Comparison of ENCODE assay signal across 9 mouse cellular contexts in the genomic region with DNA sequence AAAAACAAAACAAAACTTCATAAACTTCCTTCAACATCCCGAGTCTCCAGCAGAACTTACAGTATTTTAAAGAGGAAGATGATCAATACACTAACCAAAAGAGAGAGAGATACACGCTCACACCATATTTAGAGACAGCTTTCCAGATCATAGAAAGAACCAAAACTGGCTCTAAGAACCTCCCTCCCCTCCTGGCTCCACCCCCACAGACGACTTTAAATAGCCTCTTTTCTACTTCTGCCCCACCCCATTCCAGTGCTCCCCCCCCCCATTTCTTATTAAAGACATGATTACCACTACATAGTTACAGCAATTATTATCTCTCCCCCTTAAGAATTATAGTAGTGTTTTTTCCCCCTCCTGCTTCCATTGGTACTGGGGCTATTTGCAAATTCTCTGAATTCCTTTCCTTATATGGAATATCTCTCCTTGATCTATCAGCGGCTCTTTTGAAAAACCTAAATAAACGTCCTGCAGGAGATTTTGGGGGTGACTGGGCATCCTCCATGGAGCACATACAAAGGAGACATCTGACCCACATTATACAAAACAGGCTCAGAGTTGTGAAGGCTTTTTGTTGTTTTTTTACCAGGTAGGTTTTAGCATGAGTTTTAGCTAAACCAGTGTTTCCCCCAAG. TPM values are rescaled to one million over a fixed set of nuclear protein-coding genes. Genes with fewer than 3 reads are reported as not detected.
A peak's percentile ranks its signal among the peaks of the same experiment; 100 is the strongest.
DNase-seq lines count a peak whose midpoint lies in the region; ATAC-seq and TF ChIP-seq lines count a peak whose summit lies in the region.
"Had no signal": no experiment of that assay in that cellular context is flagged by ENCODE, and none has a peak within 500 bp of the region (broad histone marks: within the 10 kb centered on the region; RNA-seq: fewer than 3 reads in every experiment).

No protein-coding gene starts in this region.

- H3K4me2 ChIP-seq in lung, embryonic 16.5 days (ENCODE audit: low read depth, low read length), result peak overlapping the region; percentile 89
- H3K4me2 ChIP-seq in hindbrain, postnatal 0 days (ENCODE audit: low read depth, low read length), result peak overlapping the region; percentile 96; the same call in 1 of the 2 replicates
- peak overlapping the region; percentile 84 for H3K4me2 ChIP-seq in stomach, embryonic 15.5 days

- peaks cover 3% of the 10 kb centered on the region; the same call in 1 of the 2 replicates for H3K27me3 ChIP-seq in heart, embryonic 10.5 days (ENCODE audit: insufficient read depth, poor library complexity, severe bottlenecking)
- no peaks in the 10 kb centered on the region; the same call in 1 of the 2 replicates for H3K27me3 ChIP-seq in lung, embryonic 16.5 days (ENCODE audit: control insufficient read depth, insufficient read depth, low read depth, low read length)
- H3K27me3 ChIP-seq in hindbrain, postnatal 0 days (ENCODE audit: insufficient read depth, low read length), result no peaks in the 10 kb centered on the region
- no peaks in the 10 kb centered on the region for H3K27me3 ChIP-seq in stomach, embryonic 15.5 days (replicated peaks)

- H3K9me3 ChIP-seq in heart, embryonic 10.5 days, result no peaks in the 10 kb centered on the region
- H3K9me3 ChIP-seq in lung, embryonic 16.5 days (ENCODE audit: control insufficient read depth, low read length), result no peaks in the 10 kb centered on the region
- H3K9me3 ChIP-seq in hindbrain, postnatal 0 days (ENCODE audit: low read length), result no peaks in the 10 kb centered on the region
- H3K9me3 ChIP-seq in stomach, embryonic 15.5 days, result no peaks in the 10 kb centered on the region

- peaks cover 41% of the 10 kb centered on the region for H3K4me1 ChIP-seq in heart, embryonic 10.5 days
- peaks cover 49% of the 10 kb centered on the region for H3K4me1 ChIP-seq in lung, embryonic 16.5 days (replicated peaks; ENCODE audit: control insufficient read depth, insufficient read depth, low read length)
- peaks cover 34% of the 10 kb centered on the region for H3K4me1 ChIP-seq in hindbrain, postnatal 0 days (ENCODE audit: insufficient read depth, low read length)
- H3K4me1 ChIP-seq in stomach, embryonic 15.5 days, result peaks cover 47% of the 10 kb centered on the region

- intact Hi-C loops in heart, postnatal 25 days (cut with DNase I), result loop anchor here (2.0 to 5.0 kb wide), 2 partner anchors 166 to 229 kb away; no protein-coding TSS in a partner anchor

- peak overlapping the region; percentile 89; the same call in 1 of the 2 replicates for H3K9ac ChIP-seq in lung, embryonic 16.5 days (ENCODE audit: low read length)
- H3K9ac ChIP-seq in hindbrain, postnatal 0 days (replicated peaks; ENCODE audit: low read length), result no peak overlapping the region
- H3K9ac ChIP-seq in stomach, embryonic 15.5 days, result no peak overlapping the region

- peaks cover 30% of the 10 kb centered on the region for H3K36me3 ChIP-seq in heart, embryonic 10.5 days
- no peaks in the 10 kb centered on the region for H3K36me3 ChIP-seq in lung, embryonic 16.5 days (ENCODE audit: control insufficient read depth, insufficient read depth, low read length)
- no peaks in the 10 kb centered on the region for H3K36me3 ChIP-seq in hindbrain, postnatal 0 days (ENCODE audit: insufficient read depth, low read length)
- H3K36me3 ChIP-seq in stomach, embryonic 15.5 days, result no peaks in the 10 kb centered on the region

- ATAC-seq in lung, embryonic 16.5 days (ENCODE audit: low read depth), result no peak
- ATAC-seq in hindbrain, postnatal 0 days, result no peak
- no peak for ATAC-seq in stomach, embryonic 15.5 days (ENCODE audit: insufficient read depth, low FRiP score, low read depth)

- no peak for TF ChIP-seq CTCF in hindbrain, postnatal 0 days (IDR thresholded peaks at IDR 0.05; ENCODE audit: low read depth)

- 7% methylated on average over 5 of the region's 5 CpGs for WGBS in heart, embryonic 10.5 days
- 6% methylated on average over 5 of the region's 5 CpGs for WGBS in lung, embryonic 16.5 days
- 19% methylated on average over 5 of the region's 5 CpGs for WGBS in hindbrain, postnatal 0 days
- WGBS in stomach, embryonic 15.5 days, result 11% methylated on average over 5 of the region's 5 CpGs

- H3K27ac ChIP-seq in heart, embryonic 10.5 days, result peak overlapping the region; percentile 97
- H3K27ac ChIP-seq in lung, embryonic 16.5 days (ENCODE audit: low read length), result peak overlapping the region; percentile 90
- no peak overlapping the region for H3K27ac ChIP-seq in hindbrain, postnatal 0 days
- peak overlapping the region; percentile 93 for H3K27ac ChIP-seq in stomach, embryonic 15.5 days

- no peak for DNase-seq in heart, embryonic 10.5 days (ENCODE audit: low spot score)
- no peak for DNase-seq in heart, postnatal 25 days (ENCODE audit: low spot score)
- no peak for DNase-seq in lung, postnatal 25 days (ENCODE audit: low spot score)
- DNase-seq in hindbrain, postnatal 0 days (ENCODE audit: low spot score), result no peak
- DNase-seq in urinary bladder, adult 2 months (ENCODE audit: low spot score), result no peak
- DNase-seq in gastrocnemius, adult 18-20 months (ENCODE audit: low spot score), result no peak
- DNase-seq: cerebellum, postnatal 10 days had no signal

- peak overlapping the region; percentile 91 for H3K4me3 ChIP-seq in heart, embryonic 10.5 days
- H3K4me3 ChIP-seq in lung, embryonic 16.5 days (ENCODE audit: low read length), result peak overlapping the region; percentile 76
- H3K4me3 ChIP-seq in hindbrain, postnatal 0 days (ENCODE audit: low read length), result no peak overlapping the region
- H3K4me3 ChIP-seq in stomach, embryonic 15.5 days (replicated peaks), result peak overlapping the region; percentile 81

RNA-seq across cellular contexts. Expression of gene Tpm1, which starts 3.1 kb away (rescaled TPM):
- polyA plus RNA-seq in heart, embryonic 10.5 days (2016; fragmentation: Nextera tagmentation; extraction: Ambion mirVana), result 2,990 and 4,096 TPM in 2 replicates
- over 10,000 TPM; 12,975 to 13,062 TPM for total RNA-seq in heart, postnatal 25 days (2021)
- polyA plus RNA-seq in lung, embryonic 16.5 days (2015; fragmentation: Nextera tagmentation; extraction: Ambion mirVana), result 758 and 782 TPM in 2 replicates
- total RNA-seq in hindbrain, postnatal 0 days (2014; rRNA removed), result 98.8 and 120 TPM in 2 replicates
- polyA plus RNA-seq in hindbrain, postnatal 0 days (2015; fragmentation: Nextera tagmentation; extraction: Ambion mirVana), result 177 and 180 TPM in 2 replicates
- polyA plus RNA-seq in stomach, embryonic 15.5 days (2015; fragmentation: Nextera tagmentation; extraction: Ambion mirVana), result 1,038 and 1,102 TPM in 2 replicates
- polyA plus RNA-seq in urinary bladder, adult 2 months (2012; rRNA removed), result 5,954 and 6,025 TPM in 2 replicates
- over 10,000 TPM; 24,162 to 25,960 TPM for total RNA-seq in gastrocnemius, adult 18-20 months (2021)
